19 mouse cellular contexts compared by ENCODE assay signal in genomic region chr2:102250101-102250500, GRCm38 (mm10).
DNase-seq lines count a peak whose midpoint lies in the region; TF ChIP-seq lines count a peak whose summit lies in the region.
"Had no signal": no experiment of that assay in that cellular context is flagged by ENCODE, and none has a peak within 500 bp of the region (broad histone marks: within the 10 kb centered on the region; RNA-seq: fewer than 3 reads in every experiment).

No protein-coding gene starts in this region.

- H3K4me3 ChIP-seq in layer of hippocampus, adult 2 months: no peak overlapping the region
- H3K4me3 ChIP-seq: embryonic facial prominence, embryonic 10.5 days; embryonic facial prominence, embryonic 12.5 days; forebrain, embryonic 13.5 days; forebrain, embryonic 15.5 days had no signal

- TF ChIP-seq CTCF in layer of hippocampus, adult 2 months (conservative IDR thresholded peaks at IDR 0.05): peak; percentile 30

- DNase-seq in layer of hippocampus, adult 2 months (ENCODE audit: low spot score in 2 of 2): peak; percentile 19 to 23
- no peak for DNase-seq in layer of hippocampus, postnatal 25 days (ENCODE audit: extremely low spot score in 1 of 2, low spot score in 1 of 2)
- DNase-seq in thymus, postnatal 14 days: peak; percentile 31
- DNase-seq in thymus, postnatal 10 days (ENCODE audit: low spot score in 2 of 2): no peak
- peak; percentile 21 to 23 for DNase-seq in layer of hippocampus, postnatal 10 days (ENCODE audit: low spot score in 2 of 2)
- DNase-seq in layer of hippocampus, postnatal 14 days (ENCODE audit: low spot score in 2 of 2): peak; percentile 31 to 37
- DNase-seq in cerebellum, postnatal 36 days: no peak
- DNase-seq: adrenal gland, adult 2 months; adrenal gland, postnatal 10 days; adrenal gland, postnatal 25 days; cerebellum, adult 11 months; cerebellum, adult 18-20 months; cerebellum, adult 8-10 months; cerebellum, adult 9-11 months; cerebellum, postnatal 14 days had no signal

- peak overlapping the region; percentile 64; the same call in 1 of the 2 replicates for H3K27ac ChIP-seq in layer of hippocampus, adult 2 months
- H3K27ac ChIP-seq: embryonic facial prominence, embryonic 10.5 days; embryonic facial prominence, embryonic 12.5 days; forebrain, embryonic 13.5 days; forebrain, embryonic 15.5 days had no signal

Comparison
In these comparisons a context has a peak if more than half of its experiments do, and no peak if none do; other contexts are left out.
1. DNase-seq: peak in layer of hippocampus, adult 2 months (2 of 2), thymus, postnatal 14 days (single experiment), layer of hippocampus, postnatal 10 days (2 of 2) and layer of hippocampus, postnatal 14 days (2 of 2); none in layer of hippocampus, postnatal 25 days (0 of 2), thymus, postnatal 10 days (0 of 2) and cerebellum, postnatal 36 days (0 of 2).